Mouse (Mus musculus): Measurements from ENCODE around the gene Rdh11.
A peak's percentile ranks its signal among the peaks of the same experiment; 100 is the strongest.

The Rdh11 gene

DNA sequence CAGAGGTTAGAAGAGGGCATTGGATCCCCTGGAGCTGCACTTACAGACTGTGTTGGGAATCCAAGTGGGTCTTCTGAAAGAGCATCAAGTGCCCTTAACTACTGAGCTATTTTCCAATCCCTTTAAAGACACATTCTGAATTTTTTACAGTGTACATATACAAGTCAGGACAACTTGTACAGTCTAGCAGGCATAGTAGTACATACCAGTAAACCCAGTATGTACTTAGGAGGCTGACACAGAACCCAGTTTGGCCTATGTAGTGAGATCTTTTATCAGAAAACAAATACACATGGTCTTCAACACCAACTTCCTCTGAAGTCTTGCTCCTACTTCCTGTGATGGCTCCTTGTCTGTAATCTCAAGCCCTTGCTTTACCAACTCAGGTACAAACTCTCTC lies 53.1 kb downstream of the Rdh11 start:
- no peak for DNase-seq

DNA sequence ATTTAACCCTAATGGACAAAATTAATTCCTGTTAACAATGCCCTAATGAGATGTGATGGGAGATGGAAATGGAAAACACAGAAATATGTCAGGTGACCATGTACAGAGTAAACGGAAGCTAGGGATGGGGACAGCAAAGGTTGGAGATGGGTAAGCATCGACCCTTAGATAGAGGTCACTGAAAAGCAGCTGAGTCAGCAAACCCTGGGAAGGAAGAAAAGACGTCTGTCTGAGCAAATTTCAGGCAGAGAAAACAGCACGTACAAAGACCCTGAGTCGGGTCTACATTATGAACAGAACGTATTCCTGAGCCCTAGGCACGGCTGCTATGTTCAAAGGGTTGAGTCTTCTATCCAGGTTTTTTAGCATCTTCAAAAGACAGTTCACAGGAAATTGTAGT lies 55.1 kb downstream of the Rdh11 start:
- no peak for DNase-seq

GRCm38 (mm10) chr12:79135105-79135504 lies 57.0 kb downstream of the Rdh11 start:
- DNase-seq, result peak in 1 of 2 experiments; percentile 11

GRCm38 (mm10) chr12:79134676-79135075 lies 57.4 kb downstream of the Rdh11 start:
- DNase-seq, result no peak

GRCm38 (mm10) chr12:79131706-79132460 lies 60.2 kb downstream of the Rdh11 start:
- no peak for DNase-seq

DNA sequence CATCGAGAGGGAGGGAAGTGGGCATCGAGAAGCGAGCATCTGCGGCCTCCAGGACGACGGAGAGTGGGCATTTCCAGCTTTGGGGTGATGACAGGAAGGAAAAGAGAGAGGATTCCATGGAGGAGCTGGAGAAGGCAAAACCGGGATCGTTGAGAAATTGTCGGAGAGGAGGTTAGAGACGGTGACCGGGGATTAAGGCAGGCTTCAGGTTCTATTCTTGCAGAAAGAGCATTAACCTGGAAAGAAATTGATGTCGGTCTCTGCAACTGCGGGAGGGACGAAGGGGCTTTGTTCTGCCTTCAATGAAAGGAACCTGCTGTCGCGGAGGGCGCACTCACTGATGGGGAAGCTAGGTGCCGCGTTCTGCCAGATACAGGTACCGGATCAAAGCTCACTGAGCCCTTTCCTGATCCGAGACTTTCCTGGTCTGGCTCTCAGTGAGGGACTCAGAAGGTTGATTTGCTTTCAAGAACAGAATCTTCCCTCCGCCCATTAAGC lies 60.9 kb downstream of the Rdh11 start:
- DNase-seq, result no peak

DNA sequence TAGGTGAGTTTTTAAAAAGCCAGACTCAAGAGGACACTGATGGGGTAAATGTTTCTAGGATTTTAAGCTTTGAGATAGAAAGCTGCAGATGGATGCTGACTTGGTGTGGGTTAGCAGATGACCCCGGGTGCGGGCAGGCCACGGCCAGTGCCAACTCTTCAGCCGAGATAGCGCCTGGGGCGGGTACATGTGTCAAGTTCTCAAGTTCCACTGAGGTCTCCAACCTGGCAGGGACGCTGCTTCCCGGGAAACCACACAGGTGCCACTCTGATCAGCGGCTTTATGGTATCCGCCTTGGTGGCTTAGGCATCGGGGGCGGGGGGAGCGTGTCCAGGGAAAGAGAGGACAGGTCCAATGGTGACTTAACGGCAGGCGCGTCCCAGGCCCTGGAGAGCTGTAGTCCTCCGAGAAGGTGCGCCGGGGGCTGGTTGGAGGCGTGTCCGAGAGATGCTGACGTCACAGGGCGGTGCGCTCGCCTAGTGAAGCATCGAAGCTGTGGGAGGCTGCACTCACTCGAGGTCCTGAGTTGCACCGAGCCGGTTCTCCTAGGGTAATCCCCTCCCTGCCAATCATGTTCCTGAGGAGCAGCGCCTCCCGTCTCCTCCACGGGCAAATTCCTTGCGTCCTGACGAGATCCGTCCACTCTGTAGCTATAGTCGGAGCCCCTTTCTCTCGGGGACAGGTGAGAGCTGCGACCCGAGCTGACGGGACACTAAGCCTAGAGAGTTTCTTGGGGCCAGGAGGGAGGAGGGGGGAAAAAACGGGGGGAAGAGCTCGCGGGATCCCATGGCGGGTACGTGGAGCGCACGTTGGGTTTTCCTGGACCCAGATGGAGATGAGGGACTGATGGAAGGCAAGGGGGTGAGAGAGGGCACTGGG lies 61.6 kb downstream of the Rdh11 start, which contains the start of gene Arg2:
TSS of gene Arg2 (plus strand) at position 479 of the 879 bp plus-strand sequence.
- DNase-seq, result peak; percentile 86 to 87

Data from kidney, postnatal 36 days (tissue).